Mouse (Mus musculus): Measurements from ENCODE around the gene BC025920. TPM values are rescaled to one million over a fixed set of nuclear protein-coding genes. Genes with fewer than 3 reads are reported as not detected.

Gene BC025920
- polyA plus RNA-seq (2017; shearing (Covaris generic)): 1 to 10 TPM in 2 of 3 experiments, under 1 TPM in 1; 0.69 to 5.2 (median 4.1) TPM

DNA sequence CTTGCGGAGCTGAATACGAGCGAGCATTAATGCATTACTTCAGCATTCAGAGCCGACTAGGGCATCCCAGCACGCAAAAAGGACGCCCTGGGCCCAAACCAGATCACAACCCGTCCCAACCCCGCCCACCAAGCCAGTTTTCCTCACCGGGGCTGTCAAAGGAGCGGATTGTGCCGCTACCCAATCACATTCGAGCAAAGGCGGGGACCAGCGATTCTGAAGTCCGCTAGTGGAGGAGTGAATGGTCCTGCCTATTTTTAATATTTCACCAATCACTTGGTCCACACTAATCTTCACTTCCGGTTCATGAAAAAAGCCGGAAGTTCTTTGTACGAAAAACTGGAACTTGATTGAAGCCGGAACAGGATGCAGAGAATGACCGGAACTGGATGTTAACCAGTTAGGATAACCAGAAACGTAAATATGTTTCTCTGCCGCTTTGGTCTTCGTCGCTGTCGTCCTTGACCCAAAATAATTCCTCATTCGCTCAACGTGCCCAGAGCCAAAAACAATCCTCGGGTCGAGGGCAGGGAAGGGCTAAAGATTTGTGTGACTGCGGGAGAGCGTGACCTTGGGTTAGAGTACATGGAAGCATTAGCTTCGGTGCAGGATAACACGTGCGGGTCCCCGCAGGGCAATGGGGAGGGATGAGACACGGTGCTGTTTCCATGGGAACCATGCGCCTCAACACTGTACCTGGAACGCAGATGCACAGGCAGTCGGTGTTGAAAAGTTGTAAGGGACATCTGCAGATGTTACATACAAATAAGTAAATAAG, at the start of gene BC025920:
TSS of gene BC025920 (plus strand) at position 297 of the 778 bp plus-strand sequence.
- ATAC-seq: peak; percentile 85

DNA sequence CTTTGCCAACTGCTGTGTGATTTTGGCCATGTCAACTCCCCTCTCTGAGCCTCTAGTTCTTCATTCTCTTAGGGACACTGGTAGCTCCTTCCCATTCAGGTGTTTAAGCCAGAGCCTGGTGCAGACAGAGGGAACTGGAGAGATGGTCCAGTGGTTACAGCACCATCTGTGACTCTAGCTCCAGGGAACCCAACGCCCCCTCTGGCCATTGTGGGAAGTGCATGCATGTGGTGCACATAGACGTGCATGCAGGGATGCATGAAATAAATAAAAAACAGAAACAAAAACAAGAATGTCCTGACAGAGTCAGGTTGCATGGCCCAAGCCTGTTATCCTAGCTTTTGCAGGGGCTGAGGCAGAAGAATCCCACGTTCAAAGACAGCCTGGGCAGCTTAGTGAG, 49.8 kb upstream of the BC025920 start:
- ATAC-seq: no peak

DNA sequence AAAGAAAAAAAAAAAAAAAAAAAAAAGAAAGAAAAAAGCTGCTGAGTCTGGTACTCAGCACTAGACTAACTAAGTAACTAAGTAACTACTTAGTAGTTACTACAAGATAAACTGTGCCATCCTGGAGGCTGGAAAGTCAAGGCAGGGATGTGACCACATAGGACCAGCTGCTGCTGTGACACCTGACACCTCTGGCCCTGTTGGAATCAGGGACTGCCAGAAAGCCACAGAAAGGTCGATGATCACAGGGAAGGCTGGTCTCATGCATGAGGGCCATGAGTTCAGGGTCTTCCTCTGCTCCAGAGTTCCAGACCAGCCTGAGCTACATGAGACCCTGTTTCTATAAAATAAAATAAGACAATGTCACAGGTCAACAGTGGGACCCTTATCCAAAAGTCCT, 48.6 kb upstream of the BC025920 start:
- no peak for ATAC-seq

DNA sequence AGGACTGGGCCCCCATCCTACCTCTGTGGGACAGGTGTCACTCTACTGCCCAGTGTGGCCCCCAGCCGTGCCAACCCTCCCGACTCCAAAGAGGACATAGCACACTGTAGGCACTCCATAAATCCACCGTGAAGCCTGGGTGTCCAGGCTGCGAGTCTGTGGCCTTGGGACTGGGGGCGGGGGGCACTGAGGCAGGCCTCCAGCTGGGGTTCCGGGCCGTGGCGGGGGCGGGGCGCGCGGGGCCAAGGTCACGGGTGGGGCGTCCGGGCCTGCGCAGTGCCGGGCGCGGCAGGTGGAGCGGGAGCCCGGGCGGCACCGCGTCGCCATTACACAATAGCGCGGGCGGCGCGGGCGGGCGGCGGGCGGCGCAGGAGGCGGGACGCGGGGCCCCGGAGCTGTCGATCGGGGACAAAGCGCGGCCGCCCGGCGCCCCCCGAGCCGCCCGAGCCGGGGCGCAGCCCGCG, 46.9 kb upstream of the BC025920 start, which contains the start of gene Aes:
TSS of gene Aes (plus strand) at position 326 of the 464 bp plus-strand sequence.
- peak; percentile 19 for ATAC-seq

DNA sequence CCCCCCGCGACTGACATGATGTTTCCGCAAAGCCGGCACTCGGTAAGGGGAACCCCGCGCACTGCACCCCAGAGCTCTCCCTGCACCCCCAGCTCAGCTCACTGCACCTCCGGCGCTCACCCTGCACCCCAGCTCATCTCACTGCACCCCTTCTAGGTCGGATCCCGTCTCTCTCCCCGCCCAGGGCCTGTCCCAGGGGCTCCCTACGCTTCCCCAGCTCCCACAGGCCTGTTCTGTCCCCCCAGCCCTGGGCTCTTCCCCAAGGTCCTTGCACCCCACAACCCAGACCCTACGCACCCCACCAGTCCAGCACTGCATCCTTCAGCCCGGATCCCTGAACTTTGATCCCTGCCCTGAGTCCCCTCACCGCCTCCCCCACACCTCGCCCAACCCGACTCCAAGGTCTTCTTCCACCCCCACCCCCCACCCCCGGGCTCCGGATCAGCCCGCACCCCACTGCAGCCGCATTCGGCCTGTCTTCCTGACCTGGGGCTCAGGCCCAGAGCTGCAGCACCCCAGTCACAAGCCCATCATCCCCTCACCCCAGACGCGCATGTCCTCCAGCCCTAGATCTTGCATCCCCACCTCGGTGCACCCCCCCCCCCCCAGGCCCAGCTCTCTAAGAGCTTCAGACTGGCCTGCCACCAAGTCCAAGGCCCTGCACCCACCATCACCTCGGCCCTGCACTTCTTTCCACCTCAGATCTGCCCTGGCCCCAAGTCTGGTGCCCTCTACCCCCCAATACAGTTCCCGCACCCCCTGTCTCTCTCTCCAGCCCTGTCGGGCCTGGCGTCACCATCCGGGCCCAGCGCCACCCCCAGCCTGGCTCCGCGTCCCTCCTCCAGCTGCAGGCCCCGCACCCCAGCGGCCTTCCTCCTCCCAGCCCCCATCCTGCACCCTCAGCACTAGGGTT, 46.2 kb upstream of the BC025920 start:
- ATAC-seq: peak; percentile 49

DNA sequence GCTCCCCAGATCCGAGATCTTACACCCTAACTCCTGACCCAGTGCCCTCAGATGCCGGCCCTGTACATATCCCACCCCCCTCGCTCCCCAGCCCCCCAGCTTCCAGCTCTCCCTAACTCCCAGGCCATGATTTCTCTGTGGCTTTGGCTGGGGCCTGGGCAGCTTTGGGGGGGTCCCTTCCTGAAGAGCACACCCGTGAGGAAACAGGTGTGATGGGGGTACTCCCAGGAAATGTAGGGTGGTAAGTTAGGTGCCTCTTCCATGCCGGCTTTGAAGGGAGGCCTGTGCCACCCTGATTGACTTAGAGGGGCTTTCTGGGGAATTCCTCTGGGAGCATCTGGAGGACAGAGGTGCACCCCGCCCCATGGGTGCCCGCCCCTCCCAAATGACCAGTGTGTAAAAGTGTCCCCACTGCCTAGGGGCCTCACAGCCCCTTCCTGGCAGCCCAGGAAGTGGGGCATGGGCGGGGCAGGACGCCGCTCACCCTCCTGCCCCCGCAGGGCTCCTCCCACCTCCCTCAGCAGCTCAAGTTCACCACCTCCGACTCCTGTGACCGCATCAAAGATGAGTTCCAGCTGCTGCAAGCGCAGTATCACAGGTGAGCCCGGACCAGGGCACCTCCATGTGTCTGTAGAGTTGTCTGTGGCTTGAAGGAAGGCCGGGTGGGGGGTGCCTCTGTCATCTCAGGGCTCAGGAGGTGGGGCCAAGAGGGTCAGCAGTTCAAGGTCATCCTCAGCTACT, 45.2 kb upstream of the BC025920 start:
- ATAC-seq: peak; percentile 93

DNA sequence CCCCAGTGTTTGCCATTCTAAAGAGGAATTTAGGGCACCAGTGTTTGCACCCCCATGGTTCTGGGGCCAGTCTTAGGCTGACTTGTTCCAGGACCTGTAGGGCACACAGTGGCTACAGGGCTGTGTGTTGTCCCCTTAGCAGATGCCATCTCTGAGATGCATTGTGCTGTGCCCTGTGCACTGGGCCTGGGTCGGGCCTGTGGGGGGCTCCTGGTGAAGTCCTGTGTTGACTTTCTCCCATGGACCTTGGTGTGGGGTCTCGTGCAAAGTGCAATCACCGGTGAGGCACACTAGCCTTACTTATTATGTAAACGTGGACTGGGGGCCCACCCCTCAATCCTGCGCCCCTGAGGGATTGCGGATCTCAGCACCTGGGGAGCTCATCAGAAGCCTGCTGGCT, 43.7 kb upstream of the BC025920 start:
- no peak for ATAC-seq

DNA sequence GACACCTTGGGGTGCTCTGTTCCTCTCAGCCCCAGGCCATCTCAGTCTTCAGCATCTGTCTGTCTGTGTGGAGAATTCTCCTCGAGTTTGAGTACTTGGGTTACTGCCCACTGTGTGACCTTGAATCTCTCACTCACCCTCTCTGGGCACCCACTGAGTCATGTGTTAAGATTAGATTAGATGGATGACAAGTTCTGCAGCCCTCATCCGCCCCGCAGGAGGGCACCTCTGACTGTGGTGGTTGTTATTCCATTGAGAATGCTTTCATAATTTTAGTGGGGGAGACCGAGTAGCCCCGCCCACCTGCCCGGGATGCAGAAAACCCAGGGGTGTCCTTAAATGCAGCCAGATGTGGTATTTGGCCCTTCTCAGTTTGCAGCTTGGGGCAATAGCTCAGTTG, 42.6 kb upstream of the BC025920 start:
- ATAC-seq: no peak

DNA sequence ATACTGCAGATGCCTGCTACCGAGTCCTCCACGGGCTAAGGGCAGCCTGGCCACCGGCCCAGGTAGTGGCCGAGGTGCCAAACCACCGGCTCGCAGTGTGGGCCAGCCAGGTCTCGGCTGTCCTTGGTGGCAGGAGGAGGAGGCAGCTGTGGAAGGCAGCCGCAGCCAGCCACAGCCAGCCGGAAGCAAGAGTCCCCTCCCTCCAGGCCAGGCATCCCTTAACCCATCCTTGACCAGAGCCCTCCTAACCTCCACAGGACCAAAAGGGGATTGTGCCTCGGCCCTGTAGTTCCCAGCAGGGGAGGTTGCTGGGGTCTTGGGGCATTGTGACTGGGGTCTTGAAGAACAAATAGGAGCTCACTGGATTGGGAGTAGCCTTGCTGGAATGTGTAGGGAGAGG, 41.9 kb upstream of the BC025920 start:
- no peak for ATAC-seq

DNA sequence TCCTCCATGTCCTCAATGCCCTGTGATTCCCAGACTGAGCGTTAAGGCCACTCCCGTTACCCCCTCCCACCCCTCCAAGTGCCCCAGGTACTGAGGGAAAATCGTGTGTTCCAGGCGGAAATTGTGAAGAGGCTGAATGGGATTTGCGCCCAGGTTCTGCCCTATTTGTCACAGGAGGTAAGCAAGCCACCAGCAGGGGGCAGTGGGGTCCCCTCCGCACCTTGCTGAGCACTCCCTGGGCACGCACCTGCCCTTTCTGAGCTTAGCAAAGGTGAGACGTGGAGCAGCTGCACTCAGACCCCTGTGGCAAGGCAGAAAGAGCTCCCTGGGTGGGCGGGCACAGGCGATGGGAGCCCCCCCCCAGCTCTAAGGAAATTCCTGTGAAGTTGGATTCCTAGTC, 41.3 kb upstream of the BC025920 start:
- ATAC-seq: no peak

DNA sequence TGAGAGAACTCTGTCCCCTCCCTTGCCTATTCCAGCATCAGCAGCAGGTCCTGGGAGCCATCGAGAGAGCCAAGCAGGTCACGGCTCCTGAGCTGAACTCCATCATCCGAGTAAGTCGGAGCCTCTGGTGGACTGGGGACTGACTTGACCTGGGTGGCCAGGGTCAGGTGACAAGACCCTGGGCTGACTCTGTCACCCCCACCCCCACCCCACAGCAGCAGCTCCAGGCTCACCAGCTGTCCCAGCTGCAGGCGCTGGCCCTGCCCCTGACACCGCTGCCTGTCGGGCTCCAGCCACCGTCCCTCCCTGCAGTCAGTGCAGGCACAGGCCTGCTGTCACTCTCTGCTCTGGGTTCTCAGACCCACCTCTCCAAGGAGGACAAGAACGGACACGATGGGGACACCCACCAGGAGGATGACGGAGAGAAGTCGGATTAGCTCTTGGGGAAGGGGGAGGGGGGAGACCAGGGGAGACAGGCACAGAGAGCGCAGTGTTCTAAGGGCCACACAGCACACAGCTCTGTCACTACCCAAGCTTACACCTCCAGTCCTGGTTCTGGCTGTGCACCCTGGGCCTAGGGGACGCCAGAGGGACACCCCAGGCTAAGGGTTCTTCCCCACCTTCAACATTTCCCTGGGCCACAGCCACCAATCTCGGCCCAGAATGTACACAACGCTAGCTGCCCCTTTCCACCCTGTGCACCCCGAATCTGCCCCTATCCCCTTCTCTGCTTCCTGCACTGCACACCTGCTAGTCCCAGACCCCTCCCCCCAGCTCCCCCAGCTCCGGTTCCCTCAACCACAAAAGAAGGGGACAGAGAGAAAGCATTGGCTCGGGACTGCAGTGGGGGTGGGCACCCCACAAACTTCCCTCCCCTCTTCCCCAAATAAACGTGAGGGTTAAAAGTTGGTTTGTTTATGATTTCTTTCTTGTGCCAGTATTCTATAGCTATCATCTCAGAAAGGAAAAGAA, 40.5 kb upstream of the BC025920 start:
- ATAC-seq: no peak

DNA sequence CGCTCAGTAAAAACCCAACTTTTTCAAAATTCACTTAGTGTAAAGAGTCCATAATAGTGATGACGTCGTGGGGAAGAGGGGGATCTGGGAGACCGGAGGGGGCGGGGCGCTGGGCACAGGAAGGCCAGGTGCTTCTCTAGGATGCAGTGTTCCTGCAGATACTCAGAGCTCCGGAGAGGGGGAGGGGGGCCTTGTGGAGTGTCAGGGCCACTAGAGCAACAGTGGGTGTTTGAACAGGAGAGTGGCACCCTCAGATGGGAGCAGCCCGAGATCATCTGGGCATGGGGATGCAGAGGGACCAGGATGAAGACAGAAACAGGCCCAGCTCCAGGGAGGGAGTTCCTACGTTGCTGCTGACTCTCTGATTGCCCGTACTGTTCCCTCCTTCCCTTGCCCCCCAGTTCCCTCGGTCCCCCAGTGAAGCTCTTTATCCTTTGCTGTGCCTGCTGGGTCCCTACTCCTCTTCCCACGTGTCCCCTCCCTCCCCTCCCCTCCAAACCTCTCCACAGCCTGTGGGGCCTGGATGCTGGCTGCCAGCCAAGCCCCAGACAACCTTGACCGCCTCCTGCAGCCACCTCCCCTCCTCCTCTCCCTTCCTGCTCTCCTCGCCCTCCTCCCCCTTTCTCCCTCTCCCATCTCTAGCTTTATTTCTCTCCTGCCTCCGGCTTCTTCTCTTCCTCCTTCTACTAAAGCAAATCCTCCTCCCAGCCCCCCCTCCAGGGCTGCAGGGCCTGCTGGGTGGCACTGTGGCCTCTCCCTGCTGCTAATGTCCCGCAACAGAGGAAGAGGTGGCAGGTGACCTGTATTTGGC, 37.5 kb upstream of the BC025920 start:
- ATAC-seq: no peak

DNA sequence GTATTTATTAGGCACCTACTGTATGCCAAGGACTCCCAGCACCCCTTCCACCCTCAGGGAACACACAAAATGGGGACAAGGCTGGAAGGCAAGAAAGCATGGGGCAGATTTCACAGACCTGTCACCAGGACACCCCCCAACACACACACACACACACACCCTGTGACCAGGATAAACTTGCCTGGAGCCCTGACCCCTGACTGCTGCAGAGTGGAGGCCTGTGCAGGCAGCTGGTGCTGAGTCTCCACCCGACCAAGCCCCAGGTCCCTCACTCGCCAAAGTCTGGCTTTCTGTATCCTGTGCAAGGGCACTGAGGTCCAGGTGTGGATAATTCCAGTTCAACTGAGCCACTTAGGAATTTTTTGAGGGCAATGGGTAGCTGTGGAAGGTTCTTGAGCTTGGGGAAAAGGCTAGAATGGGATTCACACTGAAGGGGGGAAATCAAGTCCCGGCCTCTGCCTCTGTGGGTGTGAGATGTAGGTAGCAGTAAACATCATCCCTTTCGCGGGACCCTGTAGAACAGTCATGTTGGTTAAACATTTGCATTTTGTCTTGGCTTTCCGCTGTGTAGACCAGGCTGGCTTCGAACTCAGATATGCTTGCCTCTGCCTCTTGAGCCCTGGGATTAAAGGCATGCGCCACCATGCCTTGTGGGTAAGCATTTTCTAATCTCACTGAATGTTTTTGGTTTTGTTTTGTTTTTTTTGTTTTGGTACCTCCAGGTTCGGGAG, 36.4 kb upstream of the BC025920 start:
- ATAC-seq: no peak

DNA sequence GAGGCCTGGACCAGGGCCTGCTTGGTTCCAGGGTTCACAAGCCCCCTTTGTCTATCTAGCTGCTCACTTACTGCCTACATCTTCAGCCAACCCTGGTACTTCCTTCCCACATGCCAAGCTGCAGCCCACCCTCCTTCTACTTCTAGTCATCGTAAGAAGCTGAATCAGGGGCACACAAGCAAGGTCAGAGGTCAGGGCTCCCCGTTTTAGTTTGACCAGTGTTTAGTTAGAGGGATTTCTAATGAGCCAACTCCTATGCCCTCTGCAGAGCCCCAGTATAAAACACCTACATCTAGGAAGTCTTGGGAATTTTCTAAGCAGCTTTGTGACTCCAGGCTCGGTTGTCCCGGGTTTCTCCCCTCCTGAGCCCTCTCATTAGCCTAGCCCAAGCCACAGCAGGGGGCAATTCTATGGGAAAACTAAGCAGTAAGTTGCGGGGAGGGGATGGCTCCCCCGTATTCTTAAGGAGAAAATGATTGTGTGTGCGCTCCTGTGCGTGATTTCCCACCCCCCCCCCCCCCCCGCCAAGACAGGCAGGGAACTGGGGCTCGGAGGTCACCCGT, 35.8 kb upstream of the BC025920 start:
- ATAC-seq: no peak

DNA sequence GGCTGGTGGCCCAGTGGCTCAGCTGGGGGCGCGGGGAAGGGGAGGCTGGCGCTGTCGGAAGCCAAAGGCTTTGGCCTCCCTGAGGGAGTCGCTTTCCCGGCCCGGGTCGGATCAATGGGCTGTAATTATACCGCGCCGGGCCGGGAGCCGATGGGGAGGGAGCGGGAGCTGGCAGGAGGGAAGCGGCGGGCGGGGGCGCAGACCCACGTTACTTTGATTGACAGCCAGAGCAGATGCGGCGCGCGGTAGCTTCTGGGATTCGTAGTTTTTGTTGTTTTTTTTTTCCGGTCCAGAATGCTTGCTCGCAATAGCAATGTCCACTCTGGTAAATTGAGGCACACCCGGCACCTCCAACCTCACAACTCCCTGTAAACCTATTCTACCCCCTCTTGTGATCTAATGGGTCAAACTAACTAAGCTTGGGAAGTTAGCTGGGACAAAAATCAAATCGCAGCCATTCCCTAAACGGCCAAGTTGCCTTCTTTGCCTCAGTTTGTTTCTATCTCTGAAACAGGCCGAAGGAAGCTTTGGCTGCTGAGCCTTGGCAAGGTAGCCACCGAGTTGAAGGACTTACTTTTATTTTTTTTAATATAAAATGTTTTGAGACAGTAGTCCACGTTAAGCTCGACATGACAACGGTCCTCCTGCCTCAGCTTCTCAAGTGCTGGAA, 35.1 kb upstream of the BC025920 start:
- peak; percentile 78 for ATAC-seq

DNA sequence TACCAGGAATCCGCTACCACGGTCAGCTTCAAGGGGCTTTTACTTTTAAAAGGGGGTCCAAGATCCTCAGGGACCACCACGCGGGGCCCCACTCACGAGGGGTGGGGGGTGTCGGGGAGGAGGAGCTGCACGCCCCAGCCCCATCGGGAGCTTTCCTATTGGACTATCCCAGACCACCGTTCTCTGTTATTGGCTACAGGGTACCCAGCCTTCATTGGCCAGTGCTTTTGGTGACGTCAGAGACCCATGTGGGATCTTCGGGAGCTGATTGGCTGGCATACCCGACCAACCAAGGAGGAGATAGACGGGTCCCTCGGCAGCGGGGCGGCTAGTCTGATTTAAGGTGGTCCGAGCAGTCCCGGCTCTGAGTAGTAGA, 34.6 kb upstream of the BC025920 start:
- ATAC-seq: peak; percentile 78

DNA sequence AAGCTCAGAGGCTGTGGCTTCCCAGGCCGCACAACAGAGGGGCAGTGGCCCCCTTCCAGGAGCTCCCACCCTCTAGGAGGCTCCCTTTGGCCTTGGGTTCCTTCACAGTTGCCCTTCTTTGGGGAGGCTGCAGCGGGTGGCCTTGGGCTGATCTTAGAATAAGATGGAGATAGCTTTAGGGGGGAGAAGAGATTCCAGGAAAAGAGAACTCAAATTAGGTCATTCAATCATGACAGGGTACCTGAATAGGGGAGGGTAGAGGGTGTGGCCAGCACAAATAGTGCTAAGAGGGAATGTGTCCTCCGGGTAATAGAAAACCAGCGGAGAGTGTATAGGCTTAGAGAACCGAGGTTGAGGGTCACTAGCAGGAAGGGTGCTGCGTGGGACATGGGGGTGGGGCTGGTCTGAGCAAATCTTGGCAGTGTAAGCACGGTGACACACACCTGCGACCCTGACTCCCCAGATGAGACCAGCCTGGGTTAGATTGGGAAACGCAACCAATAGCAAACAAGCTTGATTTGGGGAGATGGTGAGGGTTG, 33.9 kb upstream of the BC025920 start:
- ATAC-seq: no peak

DNA sequence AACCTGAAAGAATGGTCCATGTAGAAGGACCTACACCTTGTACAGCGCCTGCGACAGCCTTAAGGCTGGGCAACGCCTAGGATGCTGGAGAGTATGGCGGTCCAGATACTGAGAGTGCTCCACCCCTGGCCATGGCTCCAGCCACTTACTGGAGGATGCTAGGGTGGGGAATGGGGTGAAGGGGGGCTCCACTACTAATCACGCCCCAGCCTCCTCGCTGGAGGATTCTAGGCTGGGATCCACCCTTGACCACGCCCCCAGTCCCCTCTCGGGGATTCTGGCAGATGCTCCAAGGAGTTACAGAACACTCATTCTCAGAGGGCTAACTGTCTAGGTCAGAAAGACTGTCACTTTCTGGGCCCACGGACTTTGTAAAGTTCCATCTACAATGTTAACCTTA, 33.1 kb upstream of the BC025920 start:
- no peak for ATAC-seq

All from inflammation-experienced regulatory T-cells, adult 6 months (primary cell).